Mouse (Mus musculus): ENCODE data around the gene Dnah2. TPM values are rescaled to one million over a fixed set of nuclear protein-coding genes. Genes with fewer than 3 reads are reported as not detected.

Gene Dnah2
- total and polyA plus RNA-seq, 3 experiments = 0.04 to 0.07 TPM; not detected in 1

- no peak for TF ChIP-seq SIN3A (IDR thresholded peaks at IDR 0.05; ENCODE audit: low read length)
- TF ChIP-seq MEF2A (IDR thresholded peaks at IDR 0.05; ENCODE audit: extremely low read depth, insufficient replicate concordance, low read depth, low read length, poor library complexity, severe bottlenecking) = no peak
- TF ChIP-seq JUND (IDR thresholded peaks at IDR 0.05; ENCODE audit: low read depth, low read length) = no peak
- no peak for TF ChIP-seq BHLHE40 (IDR thresholded peaks at IDR 0.05; ENCODE audit: borderline replicate concordance, low read depth, low read length)
- no peak for TF ChIP-seq POLR2AphosphoS2 (IDR thresholded peaks at IDR 0.05; ENCODE audit: low read length)
- no peak for TF ChIP-seq SMC3 (IDR thresholded peaks at IDR 0.05; ENCODE audit: low read depth, low read length)
Observed at GRCm38 (mm10) chr11:69527098-69528030, 21.5 kb downstream of the Dnah2 start (continued).

DNA sequence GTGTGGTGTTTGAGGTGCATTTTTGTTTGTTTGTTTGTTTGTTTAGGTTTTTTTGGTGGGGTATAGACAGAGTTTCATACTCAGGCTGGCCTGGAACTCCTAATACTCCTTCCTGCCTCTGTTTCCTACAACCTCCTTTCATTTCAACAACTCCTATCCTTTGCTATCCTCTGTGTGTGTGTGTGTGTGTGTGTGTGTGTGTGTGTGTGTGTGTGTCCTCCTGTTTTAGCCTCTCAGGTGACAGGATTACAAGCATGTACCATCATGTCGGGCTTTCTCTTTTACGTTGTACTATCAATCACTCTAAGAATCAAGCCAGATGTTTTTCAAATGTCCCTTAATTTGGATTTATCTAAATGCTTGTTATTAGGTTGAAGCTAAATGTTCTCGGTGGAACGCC, 22.3 kb downstream of the Dnah2 start:
- no peak overlapping the region for H3K27ac ChIP-seq (ENCODE audit: control insufficient read depth, low read depth, low read length)
- peaks cover 4 to 19% of the 10 kb centered on the region in 2 experiments for H3K27me3 ChIP-seq (ENCODE audit: control insufficient read depth in 1 of 2, insufficient read depth in 2 of 2, low read length in 2 of 2)
- no peak overlapping the region for H3K4me3 ChIP-seq (ENCODE audit: control insufficient read depth in 1 of 2, insufficient read depth in 1 of 2, low read depth in 2 of 2, low read length in 2 of 2)
- H3K79me2 ChIP-seq (ENCODE audit: control insufficient read depth, insufficient read depth, low read length, poor library complexity) = no peaks in the 10 kb centered on the region
- H3K9ac ChIP-seq (ENCODE audit: control insufficient read depth, low read depth, low read length, poor library complexity, severe bottlenecking) = no peak overlapping the region
- no peaks in the 10 kb centered on the region for H3K9me3 ChIP-seq (replicated peaks; ENCODE audit: insufficient read depth, low read length)
- DNase-seq (ENCODE audit: low read depth, low spot score) = no peak
- no peak for TF ChIP-seq ZNF384 (IDR thresholded peaks at IDR 0.05; ENCODE audit: low read depth, low read length)
- no peak for TF ChIP-seq ZKSCAN1 (IDR thresholded peaks at IDR 0.05; ENCODE audit: low read depth, low read length)
- no peak for TF ChIP-seq USF1 (IDR thresholded peaks at IDR 0.05; ENCODE audit: low read depth, low read length)
- no peak for TF ChIP-seq SIN3A (IDR thresholded peaks at IDR 0.05; ENCODE audit: low read length)
- no peak for TF ChIP-seq ELF1 (IDR thresholded peaks at IDR 0.05; ENCODE audit: low read depth, low read length)
- no peak for TF ChIP-seq JUND (IDR thresholded peaks at IDR 0.05; ENCODE audit: low read depth, low read length)
- TF ChIP-seq GATA1 (IDR thresholded peaks at IDR 0.05; ENCODE audit: low read depth, low read length) = no peak
- no peak for TF ChIP-seq UBTF (IDR thresholded peaks at IDR 0.05; ENCODE audit: borderline replicate concordance, insufficient read depth, low read depth, low read length)
- TF ChIP-seq TAL1 (IDR thresholded peaks at IDR 0.05; ENCODE audit: low read length) = no peak
- TF ChIP-seq MAFK (IDR thresholded peaks at IDR 0.05; ENCODE audit: borderline replicate concordance, low read depth, low read length) = no peak
- no peaks in the 10 kb centered on the region for H3K36me3 ChIP-seq (ENCODE audit: control insufficient read depth in 1 of 2, insufficient read depth in 2 of 2, low read length in 2 of 2)
- H3K4me1 ChIP-seq (ENCODE audit: control insufficient read depth in 1 of 2, insufficient read depth in 2 of 2, low read length in 2 of 2) = no peaks in the 10 kb centered on the region

DNA sequence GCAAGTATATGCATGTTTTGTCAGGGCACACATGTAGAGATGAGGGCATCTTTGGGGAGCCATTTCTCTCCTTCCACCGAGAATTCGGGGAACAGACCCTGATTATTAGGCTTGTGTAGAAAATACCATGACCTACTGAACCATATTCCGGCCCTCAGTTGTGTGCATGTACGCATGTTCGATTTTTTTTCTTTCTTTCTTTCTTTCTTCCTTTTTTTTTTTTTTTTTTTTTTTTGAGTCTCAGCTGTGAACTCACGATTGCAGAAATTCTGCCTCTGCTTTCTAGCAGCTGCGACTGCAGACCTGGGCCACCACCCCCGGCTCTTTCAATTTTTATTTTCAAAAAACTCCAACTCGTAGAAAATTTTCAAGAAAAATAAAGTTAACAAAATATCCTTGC, 23.2 kb downstream of the Dnah2 start:
- DNase-seq (ENCODE audit: low read depth, low spot score) = no peak
- no peaks in the 10 kb centered on the region for H3K36me3 ChIP-seq (ENCODE audit: control insufficient read depth in 1 of 2, insufficient read depth in 2 of 2, low read length in 2 of 2)
- H3K4me3 ChIP-seq (ENCODE audit: control insufficient read depth in 1 of 2, insufficient read depth in 1 of 2, low read depth in 2 of 2, low read length in 2 of 2) = no peak overlapping the region
- H3K9ac ChIP-seq (ENCODE audit: control insufficient read depth, low read depth, low read length, poor library complexity, severe bottlenecking) = no peak overlapping the region
- H3K27me3 ChIP-seq (ENCODE audit: control insufficient read depth in 1 of 2, insufficient read depth in 2 of 2, low read length in 2 of 2) = peaks cover 4 to 19% of the 10 kb centered on the region in 2 experiments
- H3K4me1 ChIP-seq (ENCODE audit: control insufficient read depth in 1 of 2, insufficient read depth in 2 of 2, low read length in 2 of 2) = no peaks in the 10 kb centered on the region
- no peaks in the 10 kb centered on the region for H3K9me3 ChIP-seq (replicated peaks; ENCODE audit: insufficient read depth, low read length)
- TF ChIP-seq ZNF384 (IDR thresholded peaks at IDR 0.05; ENCODE audit: low read depth, low read length) (peak; percentile 64; the same call in 1 of the 2 replicates), POLR2AphosphoS2 (IDR thresholded peaks at IDR 0.05; ENCODE audit: low read length) (no peak)
- no peaks in the 10 kb centered on the region for H3K79me2 ChIP-seq (ENCODE audit: control insufficient read depth, insufficient read depth, low read length, poor library complexity)
- H3K27ac ChIP-seq (ENCODE audit: control insufficient read depth, low read depth, low read length) = no peak overlapping the region

All from MEL (cell line).